Mouse (Mus musculus) liver, adult 2 months (tissue): Measurements from ENCODE around the gene Kdm8.

Experiments used
- CTCF ChIP-seq: fragments of 200-500 bp; IDR thresholded peaks from 2 replicates; pipeline ENCODE4 v1.5.1; 2011; ENCODE audit warnings: low read depth, low read length, control low read depth
- POLR2A ChIP-seq: fragments of 200-500 bp; IDR thresholded peaks from 2 replicates; pipeline ENCODE4 v1.6.1; 2011; ENCODE audit warnings: low read length, control low read depth; ENCODE audit not compliant: insufficient read depth; ENCODE audit errors: extremely low read depth

DNA sequence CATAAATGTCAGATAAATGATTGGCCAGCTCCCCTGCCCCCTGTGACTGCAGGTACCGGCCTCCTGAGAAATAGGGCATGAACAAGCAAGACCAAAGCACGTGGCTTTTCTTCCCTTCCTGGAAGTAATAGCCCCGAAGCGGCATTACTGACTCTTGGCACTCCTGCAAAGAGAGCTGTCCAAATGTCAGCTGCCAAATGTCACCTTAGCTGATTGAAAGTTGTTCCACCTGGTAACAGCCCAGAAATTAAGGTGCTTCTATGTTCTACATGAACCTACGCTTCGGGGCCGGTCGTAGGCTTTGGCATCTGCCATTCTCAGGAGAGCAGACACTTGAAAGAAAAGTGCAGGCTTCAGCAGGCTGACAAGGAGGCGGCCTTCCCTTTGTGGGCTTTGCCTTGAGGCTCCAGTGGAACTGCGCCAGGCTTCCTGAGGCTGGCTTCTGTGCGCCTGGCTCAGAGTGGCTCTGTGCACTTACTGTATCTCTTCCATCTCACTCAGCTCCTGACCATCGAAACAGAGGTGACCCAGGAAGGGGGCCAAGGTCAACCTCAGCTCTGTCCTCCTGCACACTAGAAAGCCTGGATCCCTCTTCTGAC, 16.9 kb upstream of the Kdm8 start:
- TF ChIP-seq CTCF = no peak
- no peak for TF ChIP-seq POLR2A
